Mouse (Mus musculus) duodenum, adult 2 months (tissue): ENCODE measurements around the gene Rfc2. TPM values are rescaled to one million over a fixed set of nuclear protein-coding genes. Genes with fewer than 3 reads are reported as not detected.

Experiments
- polyA plus RNA-seq: library from polyadenylated mRNA; depleted of rRNA; stranded (reverse); fragments of >200 nt; gene quantifications from 2 replicates; pipeline ENCODE4 v1.2.3, GENCODE M21; 2012; ENCODE audit warnings: low replicate concordance; rRNA removed

The Rfc2 gene
- 26.3 and 26.5 TPM in 2 replicates for polyA plus RNA-seq

GRCm38 (mm10) chr5:134581146-134581545, at the start of gene Rfc2:
Gene Rfc2, plus strand, starts transcription at chr5:134581366.

DNA sequence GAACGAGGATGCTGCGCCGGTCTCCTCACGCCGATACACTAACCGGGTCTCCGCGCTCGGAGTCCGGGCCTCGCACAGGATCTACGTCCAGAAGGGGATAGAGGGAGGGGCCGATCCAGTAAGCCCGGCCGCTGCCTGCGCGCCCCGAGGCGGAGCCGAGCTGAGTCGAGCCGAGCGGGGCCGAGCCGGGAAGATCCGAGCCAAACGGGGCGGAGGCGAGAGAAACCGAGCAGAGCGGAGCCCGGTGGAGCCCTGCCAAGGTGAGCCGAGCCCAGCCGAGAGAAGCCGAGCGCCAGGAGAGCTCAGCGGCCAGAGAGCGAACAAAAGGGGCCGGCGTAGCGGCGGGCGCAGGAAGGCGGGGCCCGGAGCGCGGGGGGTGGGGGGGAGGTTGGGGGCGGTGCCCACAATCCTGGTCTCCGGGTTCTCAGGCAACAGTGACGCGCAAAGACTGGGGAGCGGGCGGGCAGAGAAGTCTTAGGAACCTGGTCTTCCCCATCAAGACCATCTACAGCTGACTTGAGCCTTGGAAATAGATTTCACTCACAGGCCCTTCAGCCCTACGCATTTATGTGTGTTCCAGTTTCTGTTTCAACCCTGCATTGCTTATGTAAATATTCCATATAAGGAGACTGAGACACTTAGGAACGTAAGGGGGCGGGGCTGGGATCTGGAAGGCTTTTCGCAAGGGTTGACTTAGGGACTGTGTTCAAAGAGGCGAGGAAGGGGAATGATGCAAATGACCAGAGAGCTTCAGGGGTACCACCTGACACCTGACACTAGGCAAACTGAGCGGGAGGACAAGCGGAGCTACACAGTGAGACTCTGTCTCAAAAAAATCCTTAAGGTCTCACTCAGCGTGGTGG, 28.8 kb upstream of the Rfc2 start, which contains the start of gene Clip2:
TSS of gene Clip2 (minus strand) at position 325 of the 863 bp plus-strand sequence.

GRCm38 (mm10) chr5:134560071-134560449, 21.1 kb upstream of the Rfc2 start, which contains the start of gene Syna:
Gene Syna, minus strand, starts transcription at chr5:134560171.

GRCm38 (mm10) chr5:134614802-134615201, 33.6 kb downstream of the Rfc2 start, which contains the start of gene Lat2:
Gene Lat2, minus strand, starts transcription at chr5:134615025.

DNA sequence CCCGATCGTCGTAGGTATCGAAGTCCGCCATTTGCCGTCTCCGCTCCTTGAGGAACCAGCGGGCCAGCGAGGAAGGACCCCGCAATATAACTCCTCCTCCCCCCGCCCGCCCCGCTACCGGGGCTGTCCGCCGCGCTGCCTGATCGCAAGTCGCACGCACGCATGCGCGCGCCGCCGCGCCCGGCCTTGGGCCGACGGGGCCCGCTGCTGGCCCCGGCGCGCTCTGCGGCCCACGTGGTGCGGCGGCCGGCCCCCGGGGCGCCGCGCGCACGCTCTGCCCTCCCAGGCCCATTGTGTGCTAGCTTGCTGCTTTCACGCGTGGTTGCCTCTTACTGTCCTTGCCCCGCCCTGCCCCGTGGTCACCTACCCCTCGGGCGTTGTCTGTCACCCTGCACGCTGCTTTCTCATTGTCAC, 58.1 kb downstream of the Rfc2 start, which contains the start of gene Eif4h:
TSS of gene Eif4h (minus strand) at position 222 of the 414 bp plus-strand sequence.

Other genes with a start within 250 kb of the Rfc2 start
- 22.5 and 27.8 TPM in 2 replicates for gene Gtf2ird1, start 124.7 kb upstream of the Rfc2 start, polyA plus RNA-seq
- gene Clip2, start 28.9 kb upstream of the Rfc2 start, polyA plus RNA-seq: 33.0 and 34.5 TPM in 2 replicates
- 2.9 and 8.1 TPM in 2 replicates for gene Syna, start 21.2 kb upstream of the Rfc2 start, polyA plus RNA-seq
- gene Lat2, start 33.7 kb downstream of the Rfc2 start, polyA plus RNA-seq: 4.5 and 9.6 TPM in 2 replicates
- gene Eif4h, start 58.1 kb downstream of the Rfc2 start, polyA plus RNA-seq: 146 and 247 TPM in 2 replicates
- 6.7 and 7.6 TPM in 2 replicates for gene Limk1, start 107.2 kb downstream of the Rfc2 start, polyA plus RNA-seq
- 15.7 and 17.5 TPM in 2 replicates for gene Eln, start 166.0 kb downstream of the Rfc2 start, polyA plus RNA-seq